Mouse (Mus musculus): ENCODE results near the gene Fam117a.

DNA sequence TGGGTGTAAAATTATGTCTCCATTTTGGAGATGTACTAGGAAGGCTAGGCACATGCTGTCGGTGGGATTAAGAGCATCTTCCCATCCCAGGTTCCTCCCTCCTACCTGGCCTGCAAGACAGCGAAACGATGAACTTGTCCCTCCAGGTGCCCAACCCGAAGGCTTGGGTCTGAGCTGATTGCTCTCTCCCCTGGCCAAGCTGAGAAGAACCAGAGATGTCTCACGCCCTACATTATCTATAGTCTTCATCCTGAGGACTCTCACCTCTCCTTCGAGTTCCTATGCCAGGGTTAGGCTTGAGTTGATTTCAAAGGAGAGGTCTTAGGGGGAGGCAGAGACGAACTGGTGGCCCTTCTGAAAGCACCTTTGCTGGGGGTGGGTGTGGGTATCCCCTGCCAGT lies 19.2 kb downstream of the Fam117a start:
- TF ChIP-seq CTCF (IDR thresholded peaks at IDR 0.05; ENCODE audit: low read depth, low read length) (no peak), POLR2A (IDR thresholded peaks at IDR 0.05; ENCODE audit: borderline replicate concordance, low read depth, low read length) (no peak)

Measured in bone marrow macrophage, adult 2 months (primary cell).